Mouse (Mus musculus) cortical plate, adult 2 months (tissue): ENCODE measurements around the gene Kcnk7.

Source experiments
- CTCF ChIP-seq: fragments of 200-500 bp; IDR thresholded peaks from 2 replicates; pipeline ENCODE4 v1.5.1; 2011; ENCODE audit warnings: mild to moderate bottlenecking, control low read depth, low read length; ENCODE audit not compliant: insufficient read depth; ENCODE audit errors: extremely low read depth
- POLR2A ChIP-seq: fragments of 200-500 bp; IDR thresholded peaks from 2 replicates; pipeline ENCODE4 v1.6.1; 2011; ENCODE audit warnings: mild to moderate bottlenecking, low read length, control low read depth; ENCODE audit not compliant: insufficient read depth; ENCODE audit errors: extremely low read depth

DNA sequence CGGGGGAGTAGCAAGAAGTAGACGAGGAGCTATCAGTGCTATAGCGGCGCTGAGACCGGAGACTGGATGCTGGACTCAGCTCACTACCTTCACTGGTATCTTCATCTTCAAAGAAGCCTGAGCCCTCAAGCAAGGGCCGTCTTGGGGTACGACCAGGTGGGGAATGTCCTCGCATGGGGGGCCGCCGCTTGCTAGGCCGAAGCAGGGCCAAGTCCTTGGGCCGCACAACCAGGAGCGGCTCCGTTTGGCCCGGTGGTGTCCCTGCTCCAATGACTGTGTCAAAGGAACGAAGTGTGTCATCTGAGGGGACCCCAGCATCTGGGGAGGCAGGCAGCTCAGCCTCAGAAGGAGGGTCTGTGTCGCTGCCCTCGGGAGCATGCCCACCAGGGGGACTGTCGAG is 18.7 kb upstream of the Kcnk7 start:
- TF ChIP-seq CTCF (no peak), POLR2A (no peak)
